Mouse (Mus musculus) small intestine, adult 2 months (tissue): ENCODE results near the gene Wdfy1.

ENCODE experiments used
- CTCF ChIP-seq: fragments of 200-500 bp; IDR thresholded peaks from 2 replicates; pipeline ENCODE4 v1.5.1; 2012; ENCODE audit warnings: low read depth, mild to moderate bottlenecking, control low read depth, inconsistent platforms, low read length, moderate library complexity, mixed read lengths; ENCODE audit not compliant: insufficient replicate concordance, insufficient read length; ENCODE audit errors: extremely low read depth
- POLR2A ChIP-seq: fragments of 200-500 bp; IDR thresholded peaks from 2 replicates; pipeline ENCODE4 v1.6.1; 2012; ENCODE audit warnings: low read depth, mild to moderate bottlenecking, control low read depth, inconsistent platforms, low read length, moderate library complexity

DNA sequence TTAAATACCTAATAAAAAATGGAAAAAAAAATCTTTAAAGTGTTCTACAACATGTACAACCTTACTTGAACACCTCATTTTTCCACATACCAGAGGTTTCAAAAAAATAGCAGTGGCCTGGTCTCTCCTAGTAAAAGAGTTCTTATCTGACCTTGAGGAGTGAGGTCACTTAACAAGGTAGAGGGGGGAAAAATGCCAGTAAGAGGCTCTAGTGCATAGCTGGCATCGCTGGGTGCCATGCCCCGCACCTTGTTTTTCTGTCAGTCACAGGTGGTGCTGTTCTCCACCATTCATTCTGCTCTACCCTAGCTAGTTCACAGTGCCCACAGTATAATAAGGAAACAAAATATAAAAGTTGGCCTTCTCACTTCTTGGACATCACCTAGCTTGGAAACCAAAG, 121.0 kb downstream of the Wdfy1 start:
- no peak for TF ChIP-seq POLR2A
- no peak for TF ChIP-seq CTCF
